Mouse (Mus musculus) midbrain, postnatal 0 days (tissue): Measurements from ENCODE around the gene Onecut3. TPM values are rescaled to one million over a fixed set of nuclear protein-coding genes. Genes with fewer than 3 reads are reported as not detected.

Source experiments
- ATAC-seq: fragments of 200-750 bp; cut with Nextera tagmentation; 2 replicates; pipeline ENCODE4 v1.8.0; 2017; ENCODE audit warnings: moderate number of reproducible peaks, mild to moderate bottlenecking, moderate TSS enrichment, moderate library complexity; ENCODE audit not compliant: low FRiP score
- DNase-seq: peaks from one replicate; pipeline ENCODE4 v3.0.0-alpha.2; 2015; ENCODE audit warnings: low spot score
- H3K27ac ChIP-seq: fragments of 300-500 bp; sonication (generic); 2 replicates; pipeline ENCODE4 v1.5.1; 2014; ENCODE audit warnings: low read depth, mild to moderate bottlenecking, low read length, mixed read lengths
- H3K27me3 ChIP-seq: fragments of 300-500 bp; sonication (generic); 2 replicates; pipeline ENCODE4 v1.6.1; 2014; ENCODE audit warnings: low read length, control low read depth, mixed read lengths; ENCODE audit not compliant: insufficient read depth
- H3K36me3 ChIP-seq: fragments of 300-500 bp; sonication (generic); 2 replicates; pipeline ENCODE4 v1.6.1; 2014; ENCODE audit warnings: low read length, control low read depth, mixed read lengths; ENCODE audit not compliant: insufficient read depth
- H3K4me1 ChIP-seq: fragments of 300-500 bp; sonication (generic); 2 replicates; pipeline ENCODE4 v1.6.1; 2014; ENCODE audit warnings: mild to moderate bottlenecking, control low read depth, antibody characterized with exemption, low read length, mixed read lengths; ENCODE audit not compliant: insufficient read depth
- H3K4me2 ChIP-seq: fragments of 300-500 bp; sonication (generic); 2 replicates; pipeline ENCODE4 v1.6.1; 2014; ENCODE audit warnings: low read depth, mild to moderate bottlenecking, low read length, mixed read lengths; ENCODE audit not compliant: poor library complexity, severe bottlenecking
- H3K4me3 ChIP-seq: fragments of 300-500 bp; sonication (generic); 2 replicates; pipeline ENCODE4 v1.5.1; 2014; ENCODE audit warnings: low read depth, mild to moderate bottlenecking, low read length, moderate library complexity
- H3K9ac ChIP-seq: fragments of 300-500 bp; sonication (generic); replicated peaks from 2 replicates; pipeline ENCODE4 v1.6.1; 2014; ENCODE audit warnings: mild to moderate bottlenecking, low read length, moderate library complexity, mixed read lengths; ENCODE audit not compliant: poor library complexity, severe bottlenecking
- H3K9me3 ChIP-seq: fragments of 300-500 bp; sonication (generic); 2 replicates; pipeline ENCODE4 v1.6.1; 2016; ENCODE audit warnings: low read length, control low read depth
- CTCF ChIP-seq: IDR thresholded peaks from 2 replicates; pipeline ENCODE4 v1.5.1; 2016; ENCODE audit warnings: antibody characterized with exemption, mild to moderate bottlenecking
- WGBS: fragments of 180-500 bp; shearing (Covaris S2); extraction: QIAGEN DNeasy Blood & Tissue Kit; methylation state at CpG from one replicate; pipeline ENCODE4 v1.1.7; 2014; 5-methylcytosine and 5-hydroxymethylcytosine counted together
- polyA plus RNA-seq: library from polyadenylated mRNA; unstranded; fragments of >200 nt; fragmentation: Nextera tagmentation; extraction: Ambion mirVana; gene quantifications from 2 replicates; pipeline ENCODE4 v1.2.1, GENCODE M21; 2015
- total RNA-seq: library from RNA; depleted of rRNA; stranded (reverse); fragments of >200 nt; gene quantifications from 2 replicates; pipeline ENCODE4 v1.2.3, GENCODE M21; 2014

Gene Onecut3
- total and polyA plus RNA-seq, 2 experiments from 2014 or later: 0.89 to 3.1 TPM

GRCm38 (mm10) chr10:80455697-80456096, 38.9 kb upstream of the Onecut3 start:
- Histone ChIP-seq H3K9me3 (no peaks in the 10 kb centered on the region), H3K27ac (no peak overlapping the region), H3K4me2 (no peak overlapping the region), H3K4me1 (no peaks in the 10 kb centered on the region), H3K4me3 (no peak overlapping the region), H3K9ac (no peak overlapping the region), H3K36me3 (no peaks in the 10 kb centered on the region), H3K27me3 (no peaks in the 10 kb centered on the region)
- TF ChIP-seq CTCF: no peak
- DNase-seq (no peak), ATAC-seq (no peak)
- 82% methylated on average over 5 of the region's 5 CpGs for WGBS

- peaks cover 4% of the 10 kb centered on the region; the same call in 1 of the 2 replicates for H3K27me3 ChIP-seq
- DNase-seq (peak; percentile 9), ATAC-seq (no peak)
- H3K4me1 ChIP-seq: 0 out of 2 replicates have a peak, but pooled peaks cover 3% of the 10 kb centered on the region
- no peak overlapping the region for H3K4me3 ChIP-seq
- H3K9ac ChIP-seq: no peak overlapping the region
- H3K9me3 ChIP-seq: no peaks in the 10 kb centered on the region
- H3K4me2 ChIP-seq: no peak overlapping the region
- TF ChIP-seq CTCF: no peak
- no peak overlapping the region for H3K27ac ChIP-seq
- no peaks in the 10 kb centered on the region for H3K36me3 ChIP-seq
- 83% methylated on average over 10 of the region's 10 CpGs for WGBS
Observed at GRCm38 (mm10) chr10:80459236-80459635, 35.4 kb upstream of the Onecut3 start.

GRCm38 (mm10) chr10:80459671-80460070, 35.0 kb upstream of the Onecut3 start:
- H3K4me1 ChIP-seq: 0 out of 2 replicates have a peak, but pooled peaks cover 3% of the 10 kb centered on the region
- peaks cover 4% of the 10 kb centered on the region; the same call in 1 of the 2 replicates for H3K27me3 ChIP-seq
- no peaks in the 10 kb centered on the region for H3K36me3 ChIP-seq
- DNase-seq (peak; percentile 16), ATAC-seq (no peak)
- H3K27ac ChIP-seq: no peak overlapping the region
- H3K9me3 ChIP-seq: no peaks in the 10 kb centered on the region
- no peak overlapping the region for H3K4me3 ChIP-seq
- H3K4me2 ChIP-seq: no peak overlapping the region
- no peak for TF ChIP-seq CTCF
- WGBS: 91% methylated on average over 11 of the region's 11 CpGs
- no peak overlapping the region for H3K9ac ChIP-seq

GRCm38 (mm10) chr10:80460324-80460723, 34.3 kb upstream of the Onecut3 start:
- ATAC-seq: no peak
- Histone ChIP-seq H3K4me3 (no peak overlapping the region), H3K9me3 (no peaks in the 10 kb centered on the region), H3K36me3 (no peaks in the 10 kb centered on the region), H3K27ac (no peak overlapping the region), H3K4me2 (no peak overlapping the region), H3K4me1 (0 out of 2 replicates have a peak, but pooled peaks cover 3% of the 10 kb centered on the region), H3K27me3 (peaks cover 4% of the 10 kb centered on the region; the same call in 1 of the 2 replicates), H3K9ac (no peak overlapping the region)
- no peak for DNase-seq
- 58% methylated on average over 4 of the region's 4 CpGs for WGBS
- no peak for TF ChIP-seq CTCF

- 0 out of 2 replicates have a peak, but pooled peaks cover 3% of the 10 kb centered on the region for H3K4me1 ChIP-seq
- H3K36me3 ChIP-seq: no peaks in the 10 kb centered on the region
- H3K27ac ChIP-seq: no peak overlapping the region
- DNase-seq (no peak), ATAC-seq (no peak)
- 73% methylated on average over 7 of the region's 7 CpGs for WGBS
- no peak overlapping the region for H3K9ac ChIP-seq
- no peak overlapping the region for H3K4me2 ChIP-seq
- TF ChIP-seq CTCF: no peak
- H3K27me3 ChIP-seq: peaks cover 4% of the 10 kb centered on the region; the same call in 1 of the 2 replicates
- no peak overlapping the region for H3K4me3 ChIP-seq
- H3K9me3 ChIP-seq: no peaks in the 10 kb centered on the region
Observed at GRCm38 (mm10) chr10:80461346-80461745, 33.3 kb upstream of the Onecut3 start.

GRCm38 (mm10) chr10:80464381-80465035, 30.1 kb upstream of the Onecut3 start:
- ATAC-seq (no peak), DNase-seq (no peak)
- Histone ChIP-seq H3K27ac (no peak overlapping the region), H3K4me1 (0 out of 2 replicates have a peak, but pooled peaks cover 3% of the 10 kb centered on the region), H3K4me2 (peak overlapping the region; percentile 33), H3K9ac (no peak overlapping the region), H3K9me3 (no peaks in the 10 kb centered on the region), H3K36me3 (no peaks in the 10 kb centered on the region), H3K4me3 (no peak overlapping the region), H3K27me3 (peaks cover 4% of the 10 kb centered on the region; the same call in 1 of the 2 replicates)
- WGBS: 5% methylated on average over 18 of the region's 19 CpGs
- no peak for TF ChIP-seq CTCF
